Mouse (Mus musculus) skeletal muscle tissue, adult 2 months (tissue): ENCODE measurements around the gene Tnfrsf25.
A peak's percentile ranks its signal among the peaks of the same experiment; 100 is the strongest.

Source experiments
- DNase-seq: peaks from one replicate; pipeline ENCODE4 v3.0.0-alpha.2; 2012; ENCODE audit warnings: low read depth, low spot score

The Tnfrsf25 gene

DNA sequence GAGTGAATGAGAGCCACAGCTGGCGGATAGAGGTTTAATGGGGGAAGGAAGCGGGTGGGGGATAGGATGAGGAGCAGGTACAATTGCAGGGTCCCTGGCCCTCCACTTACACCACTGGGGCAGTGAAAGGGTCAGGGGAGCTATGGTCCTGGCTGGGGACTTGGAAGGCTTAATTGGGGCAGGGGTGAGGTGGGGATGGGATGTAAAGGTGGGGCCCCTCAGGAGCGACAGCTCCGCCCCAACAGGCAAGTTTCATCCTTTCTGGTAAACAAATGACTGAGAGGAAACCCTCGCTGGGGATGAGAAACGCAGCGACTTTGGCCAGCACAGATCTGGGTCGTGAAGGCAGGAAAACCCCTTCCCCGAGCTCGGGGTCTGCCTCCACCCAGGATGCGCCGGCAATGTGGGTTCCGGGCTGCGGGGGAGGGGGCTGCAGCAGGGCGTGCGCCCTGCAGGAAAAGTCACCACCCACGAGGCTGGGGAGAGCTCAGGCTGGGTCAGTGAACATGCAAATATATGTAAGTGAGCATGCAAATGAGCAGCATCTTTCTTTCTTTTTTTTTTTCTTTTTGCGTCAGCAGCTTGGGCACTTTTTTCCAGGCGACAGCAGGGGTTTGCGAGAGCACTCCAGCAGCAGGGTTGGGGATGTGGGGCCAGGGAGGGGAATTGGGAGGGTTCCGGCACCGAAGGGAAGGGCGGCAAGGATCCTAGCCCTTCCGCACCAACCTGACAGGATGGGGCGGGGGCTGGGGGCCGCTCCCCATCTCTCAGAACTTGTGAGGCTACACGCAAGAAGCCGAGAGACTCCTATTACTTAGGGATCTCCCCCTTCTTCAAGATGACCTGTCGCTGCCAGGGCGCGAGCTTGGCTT, 4.8 kb downstream of the Tnfrsf25 start:
- no peak for DNase-seq

- no peak for DNase-seq
Measured at GRCm38 (mm10) chr4:152121183-152121505, 5.4 kb downstream of the Tnfrsf25 start.

DNA sequence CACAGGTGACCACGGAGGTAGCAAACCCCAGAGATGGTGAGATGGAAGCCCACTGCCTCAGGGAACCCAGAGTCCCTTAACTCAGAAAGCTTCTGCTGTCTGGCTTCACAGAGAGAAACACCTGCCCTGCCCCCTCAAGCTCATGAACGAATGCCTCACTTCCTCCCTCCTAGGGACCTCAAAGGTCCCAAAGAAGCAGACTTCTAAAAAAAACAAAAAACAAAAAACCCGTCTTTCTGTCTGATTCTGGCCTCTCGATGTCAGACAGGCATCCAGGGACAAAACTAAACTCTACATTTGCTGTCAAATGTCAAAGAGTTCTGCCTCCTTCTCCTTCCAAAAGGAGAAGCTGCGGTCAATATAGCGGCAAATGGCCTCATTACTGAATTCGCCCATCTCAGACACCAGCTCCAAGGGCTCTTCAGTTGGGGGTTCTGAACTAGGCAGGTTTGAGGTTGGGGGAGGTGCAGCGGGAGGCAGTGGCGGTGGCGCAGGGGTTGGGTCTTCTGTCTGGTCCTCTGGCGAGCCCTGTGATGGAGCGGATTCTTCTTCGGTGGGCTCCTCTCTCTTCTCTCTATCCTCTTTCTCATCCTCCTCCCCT, 8.7 kb downstream of the Tnfrsf25 start:
- DNase-seq = no peak

DNA sequence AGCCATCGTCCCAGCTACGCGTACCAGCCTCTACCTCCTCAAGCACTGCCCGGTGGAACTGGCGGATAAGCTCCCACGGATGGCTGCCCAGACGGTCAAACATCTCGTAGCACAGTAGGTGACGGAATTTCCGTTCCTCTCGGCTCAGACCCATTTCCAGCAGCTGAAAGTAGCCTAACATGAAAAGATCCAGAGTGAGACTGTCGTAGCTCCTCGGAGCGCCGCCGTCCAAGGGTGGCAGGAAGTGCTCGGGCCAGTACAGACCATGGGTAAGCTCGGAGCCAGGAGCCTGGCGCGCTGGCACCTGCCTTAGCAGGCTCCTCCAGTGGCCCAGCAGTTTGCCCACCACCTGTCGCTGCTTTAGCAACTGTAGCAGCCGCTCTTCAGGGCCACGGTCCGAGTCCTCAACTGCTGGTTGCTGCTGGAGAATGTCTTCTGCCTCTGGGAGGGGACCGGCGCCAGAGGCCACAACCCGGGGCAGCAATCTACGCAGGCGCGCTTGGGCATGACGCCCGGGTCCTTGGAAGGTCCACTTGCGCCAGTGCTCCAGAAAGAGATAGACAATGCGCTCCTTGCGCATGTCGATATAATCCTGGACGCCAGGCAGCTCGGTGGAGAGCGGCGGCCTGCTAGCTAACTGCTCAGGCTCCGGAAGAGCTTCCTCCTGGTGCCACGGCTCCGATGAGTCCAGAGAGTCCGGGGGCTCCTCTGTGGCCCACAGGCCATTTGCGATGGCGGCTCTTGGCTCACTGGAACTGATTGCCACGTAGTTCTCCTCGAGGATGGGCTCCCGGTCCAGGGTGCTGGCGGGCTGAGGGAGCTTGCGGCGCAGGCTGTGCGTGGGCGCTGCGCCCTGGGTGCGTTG, 9.7 kb downstream of the Tnfrsf25 start:
- no peak for DNase-seq

- DNase-seq = no peak
Measured at GRCm38 (mm10) chr4:152126026-152126920, 10.5 kb downstream of the Tnfrsf25 start.

GRCm38 (mm10) chr4:152127884-152128283, 12.2 kb downstream of the Tnfrsf25 start:
- no peak for DNase-seq

DNA sequence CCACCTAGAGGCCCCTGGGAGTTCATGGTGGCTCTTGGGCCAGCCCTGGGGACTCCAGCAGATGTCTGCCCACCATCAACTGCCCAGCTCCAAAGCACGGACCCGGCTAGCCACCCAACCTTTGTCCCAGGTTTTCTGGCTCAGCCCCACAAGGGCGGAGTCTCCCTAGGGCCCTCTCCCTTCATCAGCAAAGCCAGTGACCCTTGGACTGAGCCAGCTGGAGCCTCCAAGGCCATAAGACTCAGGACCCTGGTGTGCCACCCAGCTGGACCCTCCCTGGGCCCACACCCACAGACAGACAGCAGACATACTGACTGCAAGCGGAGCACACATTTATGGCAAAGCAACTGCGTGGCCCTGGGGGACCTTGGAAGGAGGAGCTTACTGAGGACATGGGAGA, 13.1 kb downstream of the Tnfrsf25 start:
- DNase-seq = no peak

GRCm38 (mm10) chr4:152129395-152129930, 13.7 kb downstream of the Tnfrsf25 start:
- DNase-seq = no peak

- no peak for DNase-seq
Measured at GRCm38 (mm10) chr4:152130771-152131653, 15.3 kb downstream of the Tnfrsf25 start.

DNA sequence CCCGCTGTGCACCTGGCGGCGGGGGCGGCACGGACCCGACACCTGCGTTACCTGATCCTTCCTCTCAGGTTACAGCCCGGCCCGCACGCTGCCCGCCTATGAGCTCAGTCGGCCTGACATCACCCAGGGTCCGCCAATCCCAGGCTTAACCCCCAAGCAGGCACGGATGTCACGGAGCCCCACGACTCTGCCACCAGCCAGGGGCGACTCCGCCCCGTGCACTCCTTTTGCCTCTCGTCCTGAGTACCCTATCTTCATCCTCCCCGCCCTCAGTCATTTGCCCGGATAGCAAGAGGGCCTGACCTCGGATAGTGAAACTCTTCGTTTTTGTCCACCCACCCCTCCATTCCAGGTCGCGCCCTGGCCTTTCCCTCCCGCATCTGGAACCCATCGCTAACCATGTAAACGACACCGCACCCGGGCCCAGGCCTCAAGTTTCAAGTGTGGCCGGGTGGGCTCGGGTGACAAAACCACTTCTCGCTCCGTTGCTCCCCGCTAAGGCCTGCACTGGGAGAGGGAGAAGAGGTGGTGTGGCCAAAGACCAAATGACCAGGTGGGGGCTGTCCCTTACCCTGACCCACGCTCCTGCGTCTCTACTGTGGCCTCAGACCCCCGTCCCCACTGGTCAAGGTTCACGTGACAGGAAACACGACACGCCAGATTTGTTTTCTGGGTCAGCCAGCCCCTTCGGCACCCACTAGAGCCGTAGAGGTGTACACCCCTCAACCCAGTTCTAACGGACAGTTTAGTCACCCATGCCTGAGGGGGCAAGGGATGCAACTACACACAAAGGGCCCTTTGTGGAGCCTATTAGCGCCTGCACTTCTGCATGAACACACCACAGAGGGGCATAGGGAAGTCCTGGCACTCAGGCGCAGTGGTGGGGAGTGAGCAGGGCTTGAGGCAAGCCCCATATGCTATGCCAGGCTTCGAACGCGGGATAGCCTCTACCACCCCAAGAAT, 16.4 kb downstream of the Tnfrsf25 start:
- DNase-seq = no peak

GRCm38 (mm10) chr4:152132772-152133169, 17.0 kb downstream of the Tnfrsf25 start:
- no peak for DNase-seq

- no peak for DNase-seq
Measured at GRCm38 (mm10) chr4:152133213-152133612, 17.5 kb downstream of the Tnfrsf25 start.

DNA sequence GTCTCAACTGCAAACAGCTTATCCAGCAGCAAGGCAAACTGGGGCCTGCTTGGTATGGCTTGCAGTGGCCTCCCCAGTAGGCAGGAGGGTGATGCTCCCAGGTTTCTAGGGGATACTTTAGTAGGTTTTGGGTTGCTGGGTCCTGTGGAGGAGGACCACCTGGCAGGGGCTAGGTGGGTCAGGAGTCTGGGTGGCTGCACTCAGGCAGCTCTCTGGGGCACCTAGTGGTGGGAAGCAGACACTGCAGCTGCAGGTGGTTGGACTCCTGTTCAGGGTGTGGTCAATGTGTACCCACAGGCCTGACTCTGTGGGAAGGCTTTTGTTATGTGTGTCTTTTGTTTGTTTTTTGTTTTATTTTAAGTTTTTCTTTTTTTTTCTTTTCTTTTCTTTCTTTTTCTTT, 18.8 kb downstream of the Tnfrsf25 start:
- no peak for DNase-seq

DNA sequence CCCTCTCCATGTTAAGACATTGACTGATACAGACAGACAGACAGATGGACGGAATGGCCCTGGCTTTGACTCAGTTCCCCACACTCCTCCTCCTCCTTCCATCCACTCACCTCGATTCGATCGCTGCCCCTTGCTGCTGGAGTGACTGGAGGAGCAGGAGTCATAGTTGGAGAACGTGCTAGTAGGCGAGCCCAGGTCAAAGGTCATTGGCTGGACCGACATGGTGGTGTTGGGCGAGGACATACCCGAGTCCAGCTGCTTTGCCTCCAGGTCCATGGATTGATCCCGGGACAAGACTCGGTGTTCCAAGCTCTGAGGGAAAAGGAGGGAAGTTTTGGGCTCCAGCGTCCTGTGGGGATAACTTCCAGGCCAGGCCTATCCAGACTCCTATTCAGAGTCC, 19.6 kb downstream of the Tnfrsf25 start:
- no peak for DNase-seq

- no peak for DNase-seq
Measured at GRCm38 (mm10) chr4:152136112-152136875, 20.6 kb downstream of the Tnfrsf25 start.

DNA sequence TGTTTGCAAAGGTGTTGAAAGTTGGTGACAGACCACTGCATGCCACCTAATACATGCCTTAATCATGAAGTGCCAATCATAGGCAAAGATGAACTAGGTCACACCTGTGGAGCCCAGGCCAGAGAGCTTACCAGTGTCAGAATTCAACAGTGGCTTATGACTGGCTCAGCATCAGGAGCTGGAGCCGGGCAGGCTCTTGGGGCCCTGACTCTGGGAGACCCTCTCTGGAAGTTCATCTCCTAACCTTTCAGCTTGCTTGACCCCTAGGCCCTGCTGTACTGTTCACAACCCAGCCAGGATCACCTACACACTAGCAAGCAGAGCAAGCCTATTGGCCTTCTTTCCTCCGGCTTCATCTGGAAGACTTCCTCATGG, 21.1 kb downstream of the Tnfrsf25 start:
- no peak for DNase-seq

DNA sequence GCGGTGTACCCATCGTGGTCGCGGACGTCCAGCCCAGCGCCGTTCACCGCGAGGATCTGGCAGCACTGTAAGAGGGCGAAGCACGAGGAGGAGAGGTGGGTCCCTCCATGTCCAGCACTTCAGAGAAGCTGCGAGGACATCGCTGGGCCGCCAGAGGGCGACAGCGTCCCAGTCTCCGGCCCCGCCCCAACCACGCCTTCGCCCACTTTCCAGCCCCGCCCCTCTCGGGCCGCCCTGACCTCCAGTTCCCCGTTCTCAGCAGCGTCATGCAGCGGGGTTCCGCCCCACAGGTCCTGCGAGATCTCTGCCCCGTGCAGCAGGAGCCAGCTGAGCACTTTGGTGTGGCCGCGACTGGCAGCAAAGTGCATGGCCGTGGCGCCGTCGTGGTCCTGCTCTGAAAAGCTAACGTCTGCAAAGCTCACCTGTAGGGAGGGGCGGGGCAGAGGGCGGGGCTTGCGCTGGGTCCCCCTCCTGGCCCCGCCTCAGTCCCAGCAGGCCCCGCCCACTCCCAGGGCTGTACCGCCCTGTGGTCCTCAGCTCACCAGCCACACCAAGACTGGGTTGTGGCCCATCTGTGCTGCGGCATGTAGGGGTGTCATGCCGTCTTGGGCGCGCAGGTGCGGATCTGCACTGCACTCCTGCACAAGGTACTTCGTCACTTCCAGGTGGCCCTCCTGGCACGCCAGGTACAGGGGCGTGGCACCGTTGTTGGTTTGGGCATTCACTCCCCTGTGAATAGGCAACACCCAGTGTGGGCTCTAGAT, 22.9 kb downstream of the Tnfrsf25 start:
- peak; percentile 78 for DNase-seq
